Mouse (Mus musculus) embryo, embryonic 11.5 days (tissue): ENCODE results near the gene Cenpn.
A peak's percentile ranks its signal among the peaks of the same experiment; 100 is the strongest.

Experiments
- DNase-seq: peaks from one replicate; pipeline ENCODE4 v3.0.0-alpha.2; 2012; ENCODE audit warnings: low read depth, low spot score

Cenpn gene

GRCm38 (mm10) chr8:116942284-116943058 is 20.9 kb downstream of the Cenpn start:
- no peak for DNase-seq

- peak; percentile 80 for DNase-seq
These were observed 21.6 kb downstream of the Cenpn start, which contains the start of gene Atmin for GRCm38 (mm10) chr8:116943161-116943554. Gene Atmin, plus strand, starts transcription at chr8:116943393.

- no peak for DNase-seq
These were observed 22.2 kb downstream of the Cenpn start for GRCm38 (mm10) chr8:116943555-116944384.

- no peak for DNase-seq
These were observed 22.8 kb downstream of the Cenpn start for GRCm38 (mm10) chr8:116944385-116944696.

- no peak for DNase-seq
These were observed 23.8 kb downstream of the Cenpn start for GRCm38 (mm10) chr8:116945169-116945910.

- DNase-seq, result no peak
These were observed 24.8 kb downstream of the Cenpn start for GRCm38 (mm10) chr8:116946268-116946838.

- no peak for DNase-seq
These were observed 25.3 kb downstream of the Cenpn start for GRCm38 (mm10) chr8:116946851-116947250.

GRCm38 (mm10) chr8:116947589-116947988 is 26.1 kb downstream of the Cenpn start:
- DNase-seq, result no peak

GRCm38 (mm10) chr8:116951369-116951768 is 29.8 kb downstream of the Cenpn start:
- no peak for DNase-seq

GRCm38 (mm10) chr8:116951778-116952177 is 30.2 kb downstream of the Cenpn start:
- no peak for DNase-seq

GRCm38 (mm10) chr8:116952428-116952827 is 30.9 kb downstream of the Cenpn start:
- no peak for DNase-seq

GRCm38 (mm10) chr8:116954415-116954814 is 32.9 kb downstream of the Cenpn start:
- no peak for DNase-seq

GRCm38 (mm10) chr8:116969531-116969930 is 48.0 kb downstream of the Cenpn start:
- no peak for DNase-seq

GRCm38 (mm10) chr8:116975066-116975465 is 53.5 kb downstream of the Cenpn start:
- DNase-seq, result no peak

- no peak for DNase-seq
These were observed 54.1 kb downstream of the Cenpn start for GRCm38 (mm10) chr8:116975606-116976005.

- DNase-seq, result no peak
These were observed 56.5 kb downstream of the Cenpn start for GRCm38 (mm10) chr8:116978052-116978451.

- DNase-seq, result peak; percentile 95
These were observed 57.2 kb downstream of the Cenpn start, which contains the start of gene 1700030J22Rik for GRCm38 (mm10) chr8:116978631-116979256. Gene 1700030J22Rik, minus strand, starts transcription at chr8:116978959.

GRCm38 (mm10) chr8:116980117-116980516 is 58.6 kb downstream of the Cenpn start:
- DNase-seq, result peak; percentile 52

- no peak for DNase-seq
These were observed 68.3 kb downstream of the Cenpn start for GRCm38 (mm10) chr8:116989842-116990241.
